Mouse (Mus musculus): ENCODE measurements around the gene Dcaf7.

GRCm38 (mm10) chr11:106046584-106046983 is 9.9 kb downstream of the Dcaf7 start:
- TF ChIP-seq CTCF (IDR thresholded peaks at IDR 0.05; ENCODE audit: control insufficient read depth, insufficient read depth, insufficient replicate concordance, low read depth, low read length) (no peak), POLR2A (IDR thresholded peaks at IDR 0.05; ENCODE audit: control insufficient read depth, low read depth, low read length) (no peak)

Measured in testis, adult 2 months (tissue).